Mouse (Mus musculus) brain, embryonic 14.5 days (tissue): ENCODE measurements at regions not wholly inside any gene's neighbourhood (a gene's known extent, or its start where the extent isn't known, plus 50 kb on each side); places are given as distances from the start of the nearest gene placed in this dataset.

Experiments used
- CTCF ChIP-seq: fragments of 200-500 bp; IDR thresholded peaks from 2 replicates; pipeline ENCODE4 v1.5.1; 2012; ENCODE audit warnings: inconsistent platforms, mild to moderate bottlenecking, moderate library complexity, borderline replicate concordance; ENCODE audit not compliant: insufficient read depth, insufficient read length; ENCODE audit errors: extremely low read depth
- POLR2A ChIP-seq: fragments of 200-500 bp; IDR thresholded peaks from 2 replicates; pipeline ENCODE4 v1.6.1; 2012; ENCODE audit warnings: mild to moderate bottlenecking, inconsistent platforms, borderline replicate concordance; ENCODE audit not compliant: poor library complexity, insufficient read depth, insufficient read length, severe bottlenecking; ENCODE audit errors: extremely low read depth

- no peak for TF ChIP-seq POLR2A
- no peak for TF ChIP-seq CTCF
Observed at GRCm38 (mm10) chr6:117607023-117607422, 234.0 kb upstream of the Zfp637 start.
